Mouse (Mus musculus) midbrain, embryonic 12.5 days (tissue): Measurements from ENCODE around the gene Metrnl. TPM values are rescaled to one million over a fixed set of nuclear protein-coding genes. Genes with fewer than 3 reads are reported as not detected.

ENCODE experiments used
- ATAC-seq: fragments of 200-750 bp; cut with Nextera tagmentation; 2 replicates; pipeline ENCODE4 v1.8.0; 2017; ENCODE audit warnings: low read depth, moderate TSS enrichment, moderate library complexity; ENCODE audit not compliant: low FRiP score
- H3K27ac ChIP-seq: fragments of 300-500 bp; sonication (generic); replicated peaks from 2 replicates; pipeline ENCODE4 v1.5.1; 2016; ENCODE audit warnings: mild to moderate bottlenecking
- H3K27me3 ChIP-seq: fragments of 300-500 bp; sonication (generic); 2 replicates; pipeline ENCODE4 v1.6.1; 2016; ENCODE audit warnings: mild to moderate bottlenecking
- H3K36me3 ChIP-seq: fragments of 300-500 bp; sonication (generic); 2 replicates; pipeline ENCODE4 v1.6.1; 2016
- H3K4me1 ChIP-seq: fragments of 300-500 bp; sonication (generic); 2 replicates; pipeline ENCODE4 v1.6.1; 2016
- H3K4me2 ChIP-seq: fragments of 300-500 bp; sonication (generic); replicated peaks from 2 replicates; pipeline ENCODE4 v1.6.1; 2016; ENCODE audit warnings: mild to moderate bottlenecking, moderate library complexity
- H3K4me3 ChIP-seq: fragments of 300-500 bp; sonication (generic); 2 replicates; pipeline ENCODE4 v1.5.1; 2016; ENCODE audit warnings: mild to moderate bottlenecking
- H3K9ac ChIP-seq: fragments of 300-500 bp; sonication (generic); replicated peaks from 2 replicates; pipeline ENCODE4 v1.6.1; 2016; ENCODE audit warnings: mild to moderate bottlenecking, moderate library complexity
- H3K9me3 ChIP-seq: fragments of 300-500 bp; sonication (generic); 2 replicates; pipeline ENCODE4 v1.6.1; 2016; ENCODE audit warnings: mild to moderate bottlenecking
- WGBS: fragments of 180-500 bp; shearing (Covaris S2); methylation state at CpG from one replicate; pipeline ENCODE4 v1.1.7; 2016; 5-methylcytosine and 5-hydroxymethylcytosine counted together
- polyA plus RNA-seq: library from polyadenylated mRNA; unstranded; fragments of >200 nt; fragmentation: Nextera tagmentation; extraction: Ambion mirVana; gene quantifications from 2 replicates; pipeline ENCODE4 v1.2.1, GENCODE M21; 2016

Metrnl gene
- polyA plus RNA-seq, 1 experiment from 2014 or later = 12.4 TPM

GRCm38 (mm10) chr11:121743915-121744628 lies 42.7 kb downstream of the Metrnl start:
- no peaks in the 10 kb centered on the region for H3K27me3 ChIP-seq
- peaks cover 4% of the 10 kb centered on the region; the same call in 1 of the 2 replicates for H3K4me1 ChIP-seq
- no peak overlapping the region for H3K4me2 ChIP-seq
- no peak overlapping the region for H3K4me3 ChIP-seq
- no peaks in the 10 kb centered on the region for H3K36me3 ChIP-seq
- H3K9me3 ChIP-seq = no peaks in the 10 kb centered on the region
- no peak overlapping the region for H3K27ac ChIP-seq
- no peak for ATAC-seq
- H3K9ac ChIP-seq = no peak overlapping the region

GRCm38 (mm10) chr11:121746941-121747494 lies 45.7 kb downstream of the Metrnl start:
- Histone ChIP-seq H3K27me3 (no peaks in the 10 kb centered on the region), H3K4me3 (no peak overlapping the region), H3K9me3 (no peaks in the 10 kb centered on the region), H3K9ac (no peak overlapping the region), H3K4me1 (no peaks in the 10 kb centered on the region), H3K36me3 (no peaks in the 10 kb centered on the region), H3K4me2 (no peak overlapping the region), H3K27ac (no peak overlapping the region)
- WGBS = 78% methylated on average over 12 of the region's 12 CpGs
- ATAC-seq = no peak

- WGBS = 93% methylated on average over 5 of the region's 5 CpGs
- no peak overlapping the region for H3K27ac ChIP-seq
- no peak overlapping the region for H3K4me2 ChIP-seq
- H3K27me3 ChIP-seq = no peaks in the 10 kb centered on the region
- H3K36me3 ChIP-seq = no peaks in the 10 kb centered on the region
- H3K9ac ChIP-seq = no peak overlapping the region
- H3K4me1 ChIP-seq = no peaks in the 10 kb centered on the region
- ATAC-seq = no peak
- no peaks in the 10 kb centered on the region for H3K9me3 ChIP-seq
- no peak overlapping the region for H3K4me3 ChIP-seq
These were observed 46.8 kb downstream of the Metrnl start for GRCm38 (mm10) chr11:121748003-121748684.

Other genes starting within 250 kb of the Metrnl start
- 57.9 and 58.4 TPM in 2 replicates for gene Tbcd, start 249.6 kb upstream of the Metrnl start, polyA plus RNA-seq
- 0.54 and 0.88 TPM in 2 replicates for gene Zfp750, start 182.2 kb upstream of the Metrnl start, polyA plus RNA-seq
- gene B3gntl1, start 28.4 kb upstream of the Metrnl start, polyA plus RNA-seq = 6.9 and 8.3 TPM in 2 replicates
- not detected in 2 replicates for gene Ptchd3, start 128.7 kb downstream of the Metrnl start, polyA plus RNA-seq